10 mouse cellular contexts compared by ENCODE assay signal in the genomic region with DNA sequence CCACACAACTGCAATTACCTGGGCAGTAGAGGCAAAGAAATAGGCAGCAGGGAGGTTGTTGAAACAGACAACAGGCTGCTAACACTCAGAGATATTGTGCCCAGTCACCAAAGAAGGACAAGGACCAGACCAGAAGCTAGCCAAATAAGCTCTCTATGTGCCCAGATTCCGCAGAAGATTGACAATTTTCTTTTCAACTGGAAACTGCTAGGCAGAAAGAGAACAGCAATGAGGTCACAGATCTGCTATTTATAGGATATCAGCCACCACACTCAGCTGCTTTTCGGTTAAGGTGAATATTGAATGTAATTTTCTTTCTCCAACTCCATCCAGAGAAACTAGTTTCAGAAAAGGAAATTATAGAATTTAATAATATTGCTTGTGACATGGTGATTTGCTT.
"Had no signal": no experiment of that assay in that cellular context is flagged by ENCODE, and none has a peak within 500 bp of the region (broad histone marks: within the 10 kb centered on the region; RNA-seq: fewer than 3 reads in every experiment).

No protein-coding gene starts in this region.

- H3K9me3 ChIP-seq: liver, embryonic 15.5 days had no signal

- H3K4me1 ChIP-seq: liver, embryonic 15.5 days had no signal

- ATAC-seq: lung, postnatal 0 days had no signal

- H3K36me3 ChIP-seq: liver, embryonic 15.5 days had no signal

- H3K27me3 ChIP-seq: liver, embryonic 15.5 days had no signal

- DNase-seq: kidney, postnatal 14 days; left cerebral cortex, postnatal 4 days; lung, adult 2 months; lung, postnatal 36 days; right cerebral cortex, postnatal 14 days; thymus, postnatal 4 days had no signal

- H3K4me2 ChIP-seq: liver, embryonic 11.5 days; liver, embryonic 15.5 days had no signal

- H3K9ac ChIP-seq: liver, embryonic 15.5 days had no signal

- H3K4me3 ChIP-seq: liver, embryonic 15.5 days had no signal

- H3K27ac ChIP-seq: liver, embryonic 15.5 days; stomach, postnatal 0 days had no signal
